Mouse (Mus musculus) midbrain, postnatal 0 days (tissue): ENCODE measurements around the gene Kcnip1. TPM values are rescaled to one million over a fixed set of nuclear protein-coding genes. Genes with fewer than 3 reads are reported as not detected.

Source experiments
- ATAC-seq: fragments of 200-750 bp; cut with Nextera tagmentation; 2 replicates; pipeline ENCODE4 v1.8.0; 2017; ENCODE audit warnings: moderate number of reproducible peaks, mild to moderate bottlenecking, moderate TSS enrichment, moderate library complexity; ENCODE audit not compliant: low FRiP score
- DNase-seq: peaks from one replicate; pipeline ENCODE4 v3.0.0-alpha.2; 2015; ENCODE audit warnings: low spot score
- H3K27ac ChIP-seq: fragments of 300-500 bp; sonication (generic); 2 replicates; pipeline ENCODE4 v1.5.1; 2014; ENCODE audit warnings: low read depth, mild to moderate bottlenecking, low read length, mixed read lengths
- H3K27me3 ChIP-seq: fragments of 300-500 bp; sonication (generic); 2 replicates; pipeline ENCODE4 v1.6.1; 2014; ENCODE audit warnings: low read length, control low read depth, mixed read lengths; ENCODE audit not compliant: insufficient read depth
- H3K36me3 ChIP-seq: fragments of 300-500 bp; sonication (generic); 2 replicates; pipeline ENCODE4 v1.6.1; 2014; ENCODE audit warnings: low read length, control low read depth, mixed read lengths; ENCODE audit not compliant: insufficient read depth
- H3K4me1 ChIP-seq: fragments of 300-500 bp; sonication (generic); 2 replicates; pipeline ENCODE4 v1.6.1; 2014; ENCODE audit warnings: mild to moderate bottlenecking, control low read depth, antibody characterized with exemption, low read length, mixed read lengths; ENCODE audit not compliant: insufficient read depth
- H3K4me2 ChIP-seq: fragments of 300-500 bp; sonication (generic); 2 replicates; pipeline ENCODE4 v1.6.1; 2014; ENCODE audit warnings: low read depth, mild to moderate bottlenecking, low read length, mixed read lengths; ENCODE audit not compliant: poor library complexity, severe bottlenecking
- H3K4me3 ChIP-seq: fragments of 300-500 bp; sonication (generic); 2 replicates; pipeline ENCODE4 v1.5.1; 2014; ENCODE audit warnings: low read depth, mild to moderate bottlenecking, low read length, moderate library complexity
- H3K9ac ChIP-seq: fragments of 300-500 bp; sonication (generic); replicated peaks from 2 replicates; pipeline ENCODE4 v1.6.1; 2014; ENCODE audit warnings: mild to moderate bottlenecking, low read length, moderate library complexity, mixed read lengths; ENCODE audit not compliant: poor library complexity, severe bottlenecking
- H3K9me3 ChIP-seq: fragments of 300-500 bp; sonication (generic); 2 replicates; pipeline ENCODE4 v1.6.1; 2016; ENCODE audit warnings: low read length, control low read depth
- CTCF ChIP-seq: IDR thresholded peaks from 2 replicates; pipeline ENCODE4 v1.5.1; 2016; ENCODE audit warnings: antibody characterized with exemption, mild to moderate bottlenecking
- WGBS: fragments of 180-500 bp; shearing (Covaris S2); extraction: QIAGEN DNeasy Blood & Tissue Kit; methylation state at CpG from one replicate; pipeline ENCODE4 v1.1.7; 2014; 5-methylcytosine and 5-hydroxymethylcytosine counted together
- polyA plus RNA-seq: library from polyadenylated mRNA; unstranded; fragments of >200 nt; fragmentation: Nextera tagmentation; extraction: Ambion mirVana; gene quantifications from 2 replicates; pipeline ENCODE4 v1.2.1, GENCODE M21; 2015
- total RNA-seq: library from RNA; depleted of rRNA; stranded (reverse); fragments of >200 nt; gene quantifications from 2 replicates; pipeline ENCODE4 v1.2.3, GENCODE M21; 2014

The Kcnip1 gene
- total and polyA plus RNA-seq, 2 experiments from 2014 or later = 93.8 to 145 TPM

- 78% methylated on average over 5 of the region's 5 CpGs for WGBS
- Histone ChIP-seq H3K36me3 (no peaks in the 10 kb centered on the region), H3K4me1 (no peaks in the 10 kb centered on the region), H3K27me3 (no peaks in the 10 kb centered on the region), H3K9me3 (no peaks in the 10 kb centered on the region), H3K4me2 (no peak overlapping the region), H3K4me3 (no peak overlapping the region), H3K27ac (no peak overlapping the region), H3K9ac (no peak overlapping the region)
- DNase-seq (peak; percentile 74), ATAC-seq (no peak)
- no peak for TF ChIP-seq CTCF
These were observed 245.5 kb downstream of the Kcnip1 start for GRCm38 (mm10) chr11:33747402-33747955.

- no peak for TF ChIP-seq CTCF
- DNase-seq = no peak
- no peak overlapping the region for H3K4me3 ChIP-seq
- no peaks in the 10 kb centered on the region for H3K9me3 ChIP-seq
- H3K27ac ChIP-seq = no peak overlapping the region
- ATAC-seq = no peak
- H3K27me3 ChIP-seq = no peaks in the 10 kb centered on the region
- WGBS = 79% methylated on average over 3 of the region's 3 CpGs
- no peaks in the 10 kb centered on the region for H3K36me3 ChIP-seq
- H3K4me2 ChIP-seq = no peak overlapping the region
- H3K9ac ChIP-seq = no peak overlapping the region
- H3K4me1 ChIP-seq = no peaks in the 10 kb centered on the region
These were observed 246.6 kb downstream of the Kcnip1 start for GRCm38 (mm10) chr11:33746402-33746801.

DNA sequence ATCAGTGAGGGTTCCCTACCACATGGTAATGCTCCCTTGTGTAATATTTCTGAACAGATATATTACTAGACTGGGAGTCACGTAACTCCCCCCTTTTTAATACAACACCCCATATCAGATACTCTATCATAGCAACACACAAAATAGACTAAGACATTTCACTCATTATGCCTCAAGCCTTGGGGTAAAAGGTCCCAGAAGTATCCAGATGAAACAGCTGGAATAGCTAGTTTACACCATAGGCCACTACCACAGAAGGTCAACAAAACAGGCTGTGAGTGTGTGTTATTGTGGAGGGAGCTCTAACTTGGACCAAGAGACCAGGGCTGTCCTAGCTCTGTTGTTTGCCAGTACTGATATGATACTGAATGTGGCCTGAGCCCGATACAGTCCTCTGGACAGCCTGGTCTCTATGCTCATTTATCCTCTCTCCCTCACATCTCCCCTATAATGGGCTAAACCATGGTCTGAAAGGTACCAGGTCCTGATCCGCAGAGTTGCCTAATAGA is 247.1 kb downstream of the Kcnip1 start:
- DNase-seq (no peak), ATAC-seq (no peak)
- 83% methylated on average over 3 of the region's 3 CpGs for WGBS
- Histone ChIP-seq H3K36me3 (no peaks in the 10 kb centered on the region), H3K4me2 (no peak overlapping the region), H3K9ac (no peak overlapping the region), H3K27me3 (no peaks in the 10 kb centered on the region; the same call in 1 of the 2 replicates), H3K27ac (no peak overlapping the region), H3K4me3 (no peak overlapping the region), H3K9me3 (no peaks in the 10 kb centered on the region), H3K4me1 (no peaks in the 10 kb centered on the region)
- no peak for TF ChIP-seq CTCF

GRCm38 (mm10) chr11:33744429-33744828 is 248.5 kb downstream of the Kcnip1 start:
- Histone ChIP-seq H3K27ac (no peak overlapping the region), H3K4me2 (no peak overlapping the region), H3K4me3 (no peak overlapping the region), H3K4me1 (no peaks in the 10 kb centered on the region), H3K27me3 (no peaks in the 10 kb centered on the region; the same call in 1 of the 2 replicates), H3K9ac (no peak overlapping the region), H3K9me3 (no peaks in the 10 kb centered on the region), H3K36me3 (no peaks in the 10 kb centered on the region)
- no peak for TF ChIP-seq CTCF
- 42% methylated on average over 7 of the region's 7 CpGs for WGBS
- ATAC-seq = peak; percentile 36; the same call in 1 of the 2 replicates
- DNase-seq = peak; percentile 52

GRCm38 (mm10) chr11:33740187-33740586 is 252.8 kb downstream of the Kcnip1 start:
- no peak overlapping the region for H3K9ac ChIP-seq
- TF ChIP-seq CTCF = no peak
- 0 out of 2 replicates have a peak, but pooled peaks cover 2% of the 10 kb centered on the region for H3K4me1 ChIP-seq
- H3K4me2 ChIP-seq = no peak overlapping the region
- 84% methylated on average over 3 of the region's 3 CpGs for WGBS
- no peaks in the 10 kb centered on the region for H3K36me3 ChIP-seq
- no peaks in the 10 kb centered on the region; the same call in 1 of the 2 replicates for H3K27me3 ChIP-seq
- H3K4me3 ChIP-seq = no peak overlapping the region
- DNase-seq (no peak), ATAC-seq (no peak)
- H3K27ac ChIP-seq = no peak overlapping the region
- no peaks in the 10 kb centered on the region for H3K9me3 ChIP-seq

- no peak for ATAC-seq
- Histone ChIP-seq H3K4me2 (no peak overlapping the region), H3K4me1 (0 out of 2 replicates have a peak, but pooled peaks cover 2% of the 10 kb centered on the region), H3K36me3 (no peaks in the 10 kb centered on the region), H3K9me3 (no peaks in the 10 kb centered on the region), H3K27ac (no peak overlapping the region), H3K27me3 (no peaks in the 10 kb centered on the region; the same call in 1 of the 2 replicates), H3K9ac (no peak overlapping the region), H3K4me3 (no peak overlapping the region)
- no peak for TF ChIP-seq CTCF
- DNase-seq = peak; percentile 33
- WGBS = 64% methylated on average over 10 of the region's 10 CpGs
These were observed 256.5 kb downstream of the Kcnip1 start for GRCm38 (mm10) chr11:33736426-33736825.
